Mouse (Mus musculus): ENCODE measurements around the gene Ubap1. TPM values are rescaled to one million over a fixed set of nuclear protein-coding genes. Genes with fewer than 3 reads are reported as not detected.

Ubap1 gene
- total RNA-seq, 2 experiments from 2014 or later: 39.3 to 40.4 TPM

- DNase-seq (ENCODE audit: low spot score in 2 of 2): no peak
- Histone ChIP-seq H3K4me3 (no peak overlapping the region), H3K27ac (no peak overlapping the region)
- no peak for TF ChIP-seq CTCF (conservative IDR thresholded peaks at IDR 0.05)
These were observed 17.7 kb upstream of the Ubap1 start for GRCm38 (mm10) chr4:41331085-41331484.

DNA sequence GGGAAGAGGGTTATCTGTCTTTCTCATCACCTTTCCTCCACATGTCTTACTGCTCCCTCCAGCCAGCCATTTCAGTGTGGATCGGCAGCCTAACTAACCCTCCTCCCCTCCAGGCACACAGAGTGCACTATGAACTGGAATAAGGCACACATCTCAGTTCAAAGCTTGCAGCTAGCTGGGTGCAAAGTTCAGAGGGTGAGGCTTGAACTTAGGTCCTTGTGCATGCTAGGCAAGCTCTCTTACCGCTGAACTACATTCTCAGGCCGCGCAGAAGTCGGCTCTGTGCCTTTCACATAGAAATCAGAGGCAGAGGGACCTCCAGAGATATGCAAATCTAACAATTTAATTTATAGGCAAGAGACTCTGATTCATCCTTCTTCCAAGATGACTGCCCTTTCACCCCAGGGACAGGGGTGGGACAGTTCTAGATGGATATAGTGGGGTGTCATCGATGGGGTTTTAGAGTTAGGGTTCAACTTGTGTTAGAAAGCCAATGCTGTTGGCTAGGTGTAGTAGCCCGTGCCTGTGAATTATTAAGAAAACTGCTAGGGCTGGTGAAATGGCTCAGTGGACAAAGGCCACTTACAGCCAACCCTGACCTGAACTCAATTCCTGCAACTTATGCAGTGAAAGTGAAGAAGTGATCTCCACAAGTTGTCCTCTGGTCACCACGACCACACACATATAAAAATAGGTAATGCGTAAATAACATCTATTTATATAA lies 16.9 kb upstream of the Ubap1 start:
- H3K27ac ChIP-seq: no peak overlapping the region
- H3K4me3 ChIP-seq: no peak overlapping the region
- no peak for TF ChIP-seq CTCF (conservative IDR thresholded peaks at IDR 0.05)
- DNase-seq (ENCODE audit: low spot score in 2 of 2): no peak

- DNase-seq (ENCODE audit: low spot score in 2 of 2): no peak
- no peak for TF ChIP-seq CTCF (conservative IDR thresholded peaks at IDR 0.05)
- H3K27ac ChIP-seq: no peak overlapping the region
- H3K4me3 ChIP-seq: no peak overlapping the region
These were observed 12.2 kb upstream of the Ubap1 start for GRCm38 (mm10) chr4:41336546-41336945.

DNA sequence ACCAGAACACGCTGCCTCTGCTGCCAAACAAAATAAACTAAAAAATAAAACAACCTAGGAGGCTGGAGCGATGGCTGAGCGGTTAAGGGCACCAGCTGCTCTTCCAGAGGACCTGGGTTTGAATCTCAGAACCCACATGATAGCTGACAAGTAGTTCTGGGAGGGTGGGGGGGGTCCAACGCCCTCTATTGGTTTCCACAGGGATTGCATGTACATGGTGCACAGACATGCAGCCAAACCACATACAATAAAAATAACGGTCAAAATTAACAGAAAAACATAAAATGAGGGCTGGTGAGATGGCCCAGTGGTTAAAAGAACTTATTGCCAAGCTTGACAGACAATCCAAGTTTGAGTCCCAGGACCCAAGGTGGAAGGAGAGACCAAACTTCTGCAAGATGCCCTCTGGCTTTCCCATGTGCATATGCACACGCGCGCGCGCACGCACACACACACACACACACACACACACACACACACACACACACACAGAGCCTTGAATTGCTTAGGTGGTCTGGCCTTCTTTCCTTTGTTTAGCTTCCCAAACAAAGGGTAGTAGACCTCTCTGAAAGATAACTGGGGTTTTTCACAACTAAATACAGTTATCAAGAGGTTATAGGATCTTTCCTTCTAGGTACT lies 7.8 kb upstream of the Ubap1 start:
- Histone ChIP-seq H3K27ac (no peak overlapping the region), H3K4me3 (no peak overlapping the region)
- peak; percentile 55 for TF ChIP-seq CTCF (conservative IDR thresholded peaks at IDR 0.05)
- no peak for DNase-seq (ENCODE audit: low spot score in 2 of 2)

DNA sequence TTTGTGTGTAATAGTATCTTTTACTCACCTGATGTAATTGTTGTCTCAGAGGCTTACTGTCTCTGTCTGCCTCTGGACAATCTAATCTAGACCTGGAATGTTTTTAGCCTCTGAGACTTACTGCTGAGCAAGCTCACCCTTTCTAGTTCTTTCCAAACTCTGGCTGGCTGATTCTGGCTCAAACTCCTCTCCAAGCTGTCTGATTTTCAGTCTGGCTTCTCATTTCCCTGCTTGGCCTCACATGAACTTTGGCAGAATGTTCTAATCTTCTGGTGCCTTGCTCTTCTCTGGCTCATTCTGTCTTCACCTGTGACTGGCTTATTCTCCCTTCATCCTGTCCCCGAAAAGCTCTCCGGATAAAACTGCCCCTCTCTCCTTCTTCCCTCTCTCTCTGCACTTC lies 2.8 kb upstream of the Ubap1 start:
- no peak for TF ChIP-seq CTCF (conservative IDR thresholded peaks at IDR 0.05)
- H3K4me3 ChIP-seq: no peak overlapping the region
- no peak overlapping the region for H3K27ac ChIP-seq
- no peak for DNase-seq (ENCODE audit: low spot score in 2 of 2)

- H3K27ac ChIP-seq: peak overlapping the region; percentile 93; the same call in 1 of the 2 replicates
- DNase-seq (ENCODE audit: low spot score in 2 of 2): no peak
- no peak for TF ChIP-seq CTCF (conservative IDR thresholded peaks at IDR 0.05)
- peak overlapping the region; percentile 72 for H3K4me3 ChIP-seq
These were observed 957 bp upstream of the Ubap1 start for GRCm38 (mm10) chr4:41347839-41348238.

GRCm38 (mm10) chr4:41349199-41349591 lies 399 bp downstream of the Ubap1 start:
- TF ChIP-seq CTCF (conservative IDR thresholded peaks at IDR 0.05): no peak
- no peak for DNase-seq (ENCODE audit: low spot score in 2 of 2)
- H3K27ac ChIP-seq: peak overlapping the region; percentile 93
- H3K4me3 ChIP-seq: peak overlapping the region; percentile 72

DNA sequence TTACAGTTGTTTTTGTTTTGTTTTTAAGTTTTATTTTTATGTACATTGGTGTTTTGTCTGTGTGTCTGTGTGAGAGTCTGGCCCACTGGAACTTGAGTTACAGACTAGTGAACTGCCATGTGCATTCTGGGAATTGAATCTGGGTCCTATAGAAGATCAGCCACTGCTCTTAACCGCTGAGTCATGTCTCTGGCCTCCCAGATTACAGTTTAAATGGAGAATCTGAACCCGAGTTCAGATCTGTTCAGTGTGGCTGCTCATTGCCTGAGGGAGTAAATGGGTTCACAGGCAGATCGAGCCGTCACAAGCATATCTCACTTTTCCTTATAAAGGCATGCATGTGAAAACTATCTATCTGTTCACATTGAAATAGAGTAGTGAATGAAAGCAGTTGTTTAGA lies 4.0 kb downstream of the Ubap1 start:
- H3K27ac ChIP-seq: no peak overlapping the region
- no peak for DNase-seq (ENCODE audit: low spot score in 2 of 2)
- no peak overlapping the region for H3K4me3 ChIP-seq
- TF ChIP-seq CTCF (conservative IDR thresholded peaks at IDR 0.05): no peak

GRCm38 (mm10) chr4:41353265-41353664 lies 4.5 kb downstream of the Ubap1 start:
- H3K27ac ChIP-seq: no peak overlapping the region
- no peak overlapping the region for H3K4me3 ChIP-seq
- no peak for TF ChIP-seq CTCF (conservative IDR thresholded peaks at IDR 0.05)
- DNase-seq (ENCODE audit: low spot score in 2 of 2): no peak

GRCm38 (mm10) chr4:41357154-41357553 lies 8.4 kb downstream of the Ubap1 start:
- no peak for DNase-seq (ENCODE audit: low spot score in 2 of 2)
- Histone ChIP-seq H3K4me3 (no peak overlapping the region), H3K27ac (no peak overlapping the region)
- TF ChIP-seq CTCF (conservative IDR thresholded peaks at IDR 0.05): no peak

- no peak for TF ChIP-seq CTCF (conservative IDR thresholded peaks at IDR 0.05)
These were observed 9.9 kb downstream of the Ubap1 start for GRCm38 (mm10) chr4:41358669-41359068.

GRCm38 (mm10) chr4:41359358-41359757 lies 10.6 kb downstream of the Ubap1 start:
- Histone ChIP-seq H3K27ac (no peak overlapping the region), H3K4me3 (no peak overlapping the region)
- no peak for DNase-seq (ENCODE audit: low spot score in 2 of 2)
- TF ChIP-seq CTCF (conservative IDR thresholded peaks at IDR 0.05): no peak

More at GRCm38 (mm10) chr4:41358669-41359068, 9.9 kb downstream of the Ubap1 start:
- no peak overlapping the region for H3K4me3 ChIP-seq
- no peak overlapping the region for H3K27ac ChIP-seq
- no peak for DNase-seq (ENCODE audit: low spot score in 2 of 2)

DNA sequence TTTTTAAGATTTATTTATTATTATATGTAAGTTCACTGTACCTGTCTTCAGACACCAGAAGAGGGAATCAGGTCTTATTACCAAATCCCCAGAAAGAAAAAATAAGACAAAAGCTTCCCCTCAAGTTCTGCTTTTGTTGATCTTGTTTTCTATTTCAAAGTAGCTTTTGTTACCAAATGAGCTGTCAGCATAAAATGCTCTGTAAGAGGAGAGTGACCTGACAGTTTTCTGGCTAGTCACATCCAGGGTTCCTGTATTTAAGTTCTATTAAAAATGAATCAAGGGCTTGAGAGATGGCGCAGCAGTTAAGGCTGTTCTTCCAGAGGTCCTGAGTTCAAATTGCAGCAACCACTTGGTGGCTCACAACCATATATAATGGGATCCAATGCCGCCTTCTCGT lies 12.3 kb downstream of the Ubap1 start:
- TF ChIP-seq CTCF (conservative IDR thresholded peaks at IDR 0.05): no peak
- DNase-seq (ENCODE audit: low spot score in 2 of 2): no peak
- Histone ChIP-seq H3K4me3 (no peak overlapping the region), H3K27ac (no peak overlapping the region)

- DNase-seq (ENCODE audit: low spot score in 2 of 2): no peak
- no peak for TF ChIP-seq CTCF (conservative IDR thresholded peaks at IDR 0.05)
- Histone ChIP-seq H3K4me3 (no peak overlapping the region), H3K27ac (no peak overlapping the region)
These were observed 19.4 kb downstream of the Ubap1 start for GRCm38 (mm10) chr4:41368198-41368597.
